Mouse (Mus musculus): ENCODE measurements around the gene Hs2st1.

DNA sequence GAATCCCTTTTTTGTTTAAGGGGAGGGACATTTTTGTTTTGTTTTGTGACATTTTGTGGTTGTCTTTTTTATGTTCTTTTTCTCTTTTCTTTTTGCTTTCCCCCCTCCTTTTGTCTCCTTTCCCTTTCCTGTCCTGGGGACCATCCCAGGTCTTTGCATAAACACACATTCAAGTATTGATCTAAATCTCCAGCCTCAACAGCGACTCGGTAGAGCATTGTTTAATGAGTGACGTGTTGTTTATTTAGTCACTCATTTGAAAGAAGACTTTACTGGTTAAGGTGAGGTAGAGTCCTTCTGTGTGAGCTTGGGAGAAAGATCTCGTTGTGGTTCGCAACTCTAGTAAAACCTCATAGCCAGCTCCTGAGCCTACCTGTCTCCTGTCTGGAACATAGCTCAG, 13.8 kb upstream of the Hs2st1 start:
- TF ChIP-seq POLR2A (IDR thresholded peaks at IDR 0.05; ENCODE audit: borderline replicate concordance, extremely low read depth, insufficient read depth, insufficient read length, poor library complexity, severe bottlenecking) (no peak), CTCF (IDR thresholded peaks at IDR 0.05; ENCODE audit: borderline replicate concordance, extremely low read depth, insufficient read depth, insufficient read length) (no peak)

All from brain, embryonic 14.5 days (tissue).